Mouse (Mus musculus): ENCODE results near the gene Rell1.

The Rell1 gene

GRCm38 (mm10) chr5:63968443-63969415 is at the start of gene Rell1:
TSS of gene Rell1 (minus strand) at chr5:63968897.
- DNase-seq (ENCODE audit: low spot score in 2 of 2): peak; percentile 99

- DNase-seq (ENCODE audit: low spot score in 2 of 2): no peak
Measured at GRCm38 (mm10) chr5:64012596-64013366, 44.1 kb upstream of the Rell1 start.

GRCm38 (mm10) chr5:64006548-64006947 is 37.9 kb upstream of the Rell1 start:
- DNase-seq (ENCODE audit: low spot score in 2 of 2): peak; percentile 18 to 20

- DNase-seq (ENCODE audit: low spot score in 2 of 2): no peak
Measured at GRCm38 (mm10) chr5:64003302-64003701, 34.6 kb upstream of the Rell1 start.

GRCm38 (mm10) chr5:63993865-63994264 is 25.2 kb upstream of the Rell1 start:
- no peak for DNase-seq (ENCODE audit: low spot score in 2 of 2)

GRCm38 (mm10) chr5:63990675-63991074 is 22.0 kb upstream of the Rell1 start:
- no peak for DNase-seq (ENCODE audit: low spot score in 2 of 2)

- DNase-seq (ENCODE audit: low spot score in 2 of 2): no peak
Measured at GRCm38 (mm10) chr5:63986337-63986736, 17.6 kb upstream of the Rell1 start.

- DNase-seq (ENCODE audit: low spot score in 2 of 2): peak in 1 of 2 experiments; percentile 12
Measured at GRCm38 (mm10) chr5:63982296-63982695, 13.6 kb upstream of the Rell1 start.

GRCm38 (mm10) chr5:63970991-63971390 is 2.3 kb upstream of the Rell1 start:
- no peak for DNase-seq (ENCODE audit: low spot score in 2 of 2)

GRCm38 (mm10) chr5:63970281-63970732 is 1.6 kb upstream of the Rell1 start:
- DNase-seq (ENCODE audit: low spot score in 2 of 2): no peak

- DNase-seq (ENCODE audit: low spot score in 2 of 2): no peak
Measured at GRCm38 (mm10) chr5:63969476-63970112, 897 bp upstream of the Rell1 start.

- DNase-seq (ENCODE audit: low spot score in 2 of 2): no peak
Measured at GRCm38 (mm10) chr5:63967591-63968141, 1.0 kb downstream of the Rell1 start.

- no peak for DNase-seq (ENCODE audit: low spot score in 2 of 2)
Measured at GRCm38 (mm10) chr5:63966379-63966778, 2.3 kb downstream of the Rell1 start.

- no peak for DNase-seq (ENCODE audit: low spot score in 2 of 2)
Measured at GRCm38 (mm10) chr5:63965946-63966345, 2.8 kb downstream of the Rell1 start.

GRCm38 (mm10) chr5:63964576-63964975 is 4.1 kb downstream of the Rell1 start:
- no peak for DNase-seq (ENCODE audit: low spot score in 2 of 2)

GRCm38 (mm10) chr5:63961726-63962125 is 7.0 kb downstream of the Rell1 start:
- no peak for DNase-seq (ENCODE audit: low spot score in 2 of 2)

- no peak for DNase-seq (ENCODE audit: low spot score in 2 of 2)
Measured at GRCm38 (mm10) chr5:63960565-63960964, 8.1 kb downstream of the Rell1 start.

GRCm38 (mm10) chr5:63958963-63959708 is 9.6 kb downstream of the Rell1 start:
- DNase-seq (ENCODE audit: low spot score in 2 of 2): no peak

GRCm38 (mm10) chr5:63957607-63958006 is 11.1 kb downstream of the Rell1 start:
- no peak for DNase-seq (ENCODE audit: low spot score in 2 of 2)

- DNase-seq (ENCODE audit: low spot score in 2 of 2): no peak
Measured at GRCm38 (mm10) chr5:63956411-63956810, 12.3 kb downstream of the Rell1 start.
